Mouse (Mus musculus) heart, postnatal 0 days (tissue): ENCODE measurements around the gene Lim2. TPM values are rescaled to one million over a fixed set of nuclear protein-coding genes. Genes with fewer than 3 reads are reported as not detected.

Experiments used
- ATAC-seq: fragments of 200-750 bp; cut with Nextera tagmentation; 2 replicates; pipeline ENCODE4 v1.8.0; 2017; ENCODE audit warnings: low read depth, moderate number of reproducible peaks, moderate library complexity; ENCODE audit not compliant: insufficient read depth
- DNase-seq: peaks from one replicate; pipeline ENCODE4 v3.0.0-alpha.2; 2016; ENCODE audit warnings: low spot score
- H3K27ac ChIP-seq: fragments of 300-500 bp; sonication (generic); 2 replicates; pipeline ENCODE4 v1.5.1; 2014; ENCODE audit warnings: low read depth, mild to moderate bottlenecking
- H3K27me3 ChIP-seq: fragments of 300-500 bp; sonication (generic); 2 replicates; pipeline ENCODE4 v1.6.1; 2014; ENCODE audit warnings: low read length, mixed read lengths; ENCODE audit not compliant: control insufficient read depth, insufficient read depth
- H3K36me3 ChIP-seq: fragments of 300-500 bp; sonication (generic); replicated peaks from 2 replicates; pipeline ENCODE4 v1.6.1; 2014; ENCODE audit warnings: low read length, mixed read lengths; ENCODE audit not compliant: control insufficient read depth, insufficient read depth
- H3K4me1 ChIP-seq: fragments of 300-500 bp; sonication (generic); 2 replicates; pipeline ENCODE4 v1.6.1; 2014; ENCODE audit warnings: antibody characterized with exemption; ENCODE audit not compliant: control insufficient read depth, insufficient read depth
- H3K4me2 ChIP-seq: fragments of 300-500 bp; sonication (generic); 2 replicates; pipeline ENCODE4 v1.6.1; 2014; ENCODE audit warnings: low read depth, mild to moderate bottlenecking, low read length, moderate library complexity
- H3K4me3 ChIP-seq: fragments of 300-500 bp; sonication (generic); 2 replicates; pipeline ENCODE4 v1.5.1; 2014; ENCODE audit warnings: low read depth, low read length
- H3K9ac ChIP-seq: fragments of 300-500 bp; sonication (generic); replicated peaks from 2 replicates; pipeline ENCODE4 v1.6.1; 2014; ENCODE audit warnings: low read depth, low read length, mixed read lengths
- H3K9me3 ChIP-seq: fragments of 300-500 bp; sonication (generic); replicated peaks from 2 replicates; pipeline ENCODE4 v1.6.1; 2016; ENCODE audit warnings: low read length; ENCODE audit not compliant: control insufficient read depth
- CTCF ChIP-seq: IDR thresholded peaks from 2 replicates; pipeline ENCODE4 v1.5.1; 2016; ENCODE audit warnings: antibody characterized with exemption, control low read depth, low read depth
- EP300 ChIP-seq: IDR thresholded peaks from 2 replicates; pipeline ENCODE4 v1.6.1; 2016; ENCODE audit warnings: antibody characterized with exemption, low read depth
- WGBS: fragments of 180-500 bp; shearing (Covaris S2); extraction: QIAGEN DNeasy Blood & Tissue Kit; methylation state at CpG from one replicate; pipeline ENCODE4 v1.1.7; 2014; 5-methylcytosine and 5-hydroxymethylcytosine counted together
- polyA plus RNA-seq: library from polyadenylated mRNA; unstranded; fragments of >200 nt; fragmentation: Nextera tagmentation; extraction: Ambion mirVana; gene quantifications from 2 replicates; pipeline ENCODE4 v1.2.1, GENCODE M21; 2015
- total RNA-seq: library from RNA; depleted of rRNA; stranded (reverse); fragments of >200 nt; gene quantifications from 2 replicates; pipeline ENCODE4 v1.2.3, GENCODE M21; 2014; ENCODE audit warnings: low replicate concordance

Gene Lim2
- total and polyA plus RNA-seq, 2 experiments from 2014 or later: not detected

GRCm38 (mm10) chr7:43447801-43448200 is 20.3 kb downstream of the Lim2 start:
- 48% methylated on average over 4 of the region's 4 CpGs for WGBS
- Histone ChIP-seq H3K27me3 (no peaks in the 10 kb centered on the region), H3K9ac (no peak overlapping the region), H3K4me2 (no peak overlapping the region), H3K27ac (peak overlapping the region; percentile 77), H3K4me3 (no peak overlapping the region), H3K9me3 (no peaks in the 10 kb centered on the region), H3K36me3 (peaks cover 20% of the 10 kb centered on the region), H3K4me1 (peaks cover 53% of the 10 kb centered on the region)
- TF ChIP-seq CTCF (no peak), EP300 (no peak)
- ATAC-seq: no peak
- no peak for DNase-seq

GRCm38 (mm10) chr7:43448246-43448645 is 20.8 kb downstream of the Lim2 start:
- Histone ChIP-seq H3K27me3 (no peaks in the 10 kb centered on the region), H3K9me3 (no peaks in the 10 kb centered on the region), H3K9ac (no peak overlapping the region), H3K4me2 (no peak overlapping the region), H3K4me3 (no peak overlapping the region), H3K4me1 (peaks cover 51% of the 10 kb centered on the region), H3K27ac (peak overlapping the region; percentile 77), H3K36me3 (peaks cover 25% of the 10 kb centered on the region)
- DNase-seq: peak; percentile 41
- 57% methylated on average over 2 of the region's 3 CpGs for WGBS
- no peak for ATAC-seq
- TF ChIP-seq CTCF (no peak), EP300 (no peak)

GRCm38 (mm10) chr7:43449811-43450210 is 22.3 kb downstream of the Lim2 start:
- TF ChIP-seq EP300 (no peak), CTCF (no peak)
- DNase-seq (no peak), ATAC-seq (no peak)
- no peak overlapping the region for H3K4me2 ChIP-seq
- 94% methylated on average over 2 of the region's 2 CpGs for WGBS
- H3K9me3 ChIP-seq: no peaks in the 10 kb centered on the region
- peaks cover 44% of the 10 kb centered on the region for H3K4me1 ChIP-seq
- H3K27me3 ChIP-seq: no peaks in the 10 kb centered on the region
- H3K27ac ChIP-seq: peak overlapping the region; percentile 77
- no peak overlapping the region for H3K4me3 ChIP-seq
- no peak overlapping the region for H3K9ac ChIP-seq
- H3K36me3 ChIP-seq: peaks cover 40% of the 10 kb centered on the region

GRCm38 (mm10) chr7:43451726-43452125 is 24.3 kb downstream of the Lim2 start:
- Histone ChIP-seq H3K27ac (no peak overlapping the region), H3K4me3 (no peak overlapping the region), H3K4me1 (peaks cover 32% of the 10 kb centered on the region; the same call in 1 of the 2 replicates), H3K4me2 (no peak overlapping the region), H3K9ac (no peak overlapping the region), H3K27me3 (no peaks in the 10 kb centered on the region), H3K9me3 (no peaks in the 10 kb centered on the region), H3K36me3 (peaks cover 59% of the 10 kb centered on the region)
- WGBS: 91% methylated on average over 11 of the region's 11 CpGs
- DNase-seq (no peak), ATAC-seq (no peak)
- TF ChIP-seq CTCF (no peak), EP300 (no peak)

- Histone ChIP-seq H3K27ac (no peak overlapping the region), H3K4me1 (peaks cover 24% of the 10 kb centered on the region; the same call in 1 of the 2 replicates), H3K4me2 (no peak overlapping the region), H3K27me3 (no peaks in the 10 kb centered on the region), H3K36me3 (peaks cover 68% of the 10 kb centered on the region), H3K4me3 (no peak overlapping the region), H3K9ac (no peak overlapping the region), H3K9me3 (no peaks in the 10 kb centered on the region)
- 43% methylated on average over 4 of the region's 4 CpGs for WGBS
- DNase-seq (peak; percentile 15), ATAC-seq (0 out of 2 replicates have a peak, but pooled peaks have one; percentile 28)
- TF ChIP-seq CTCF (peak; percentile 29), EP300 (no peak)
These were observed 25.1 kb downstream of the Lim2 start for GRCm38 (mm10) chr7:43452609-43453008.

GRCm38 (mm10) chr7:43453599-43454355 is 26.3 kb downstream of the Lim2 start:
- no peak for ATAC-seq
- Histone ChIP-seq H3K27me3 (no peaks in the 10 kb centered on the region), H3K4me2 (no peak overlapping the region), H3K9me3 (no peaks in the 10 kb centered on the region), H3K27ac (no peak overlapping the region), H3K36me3 (peaks cover 73% of the 10 kb centered on the region), H3K9ac (no peak overlapping the region), H3K4me1 (peaks cover 12% of the 10 kb centered on the region; the same call in 1 of the 2 replicates), H3K4me3 (no peak overlapping the region)
- TF ChIP-seq EP300: no peak
- no peak for TF ChIP-seq CTCF
- 76% methylated on average over 14 of the region's 14 CpGs for WGBS
- DNase-seq: no peak
